Mouse (Mus musculus): ENCODE results near the gene En1. TPM values are rescaled to one million over a fixed set of nuclear protein-coding genes. Genes with fewer than 3 reads are reported as not detected.
A peak's percentile ranks its signal among the peaks of the same experiment; 100 is the strongest.

The En1 gene
- polyA plus RNA-seq, 1 experiment from 2014 or later, result not detected

- TF ChIP-seq EP300 (IDR thresholded peaks at IDR 0.05), result no peak
- no peak for TF ChIP-seq CTCF (IDR thresholded peaks at IDR 0.05)
- DNase-seq (ENCODE audit: low spot score), result no peak
- Histone ChIP-seq H3K9me3 (ENCODE audit: low read length) (no peaks in the 10 kb centered on the region), H3K4me3 (ENCODE audit: low read depth, low read length) (peak overlapping the region; percentile 45), H3K4me1 (ENCODE audit: insufficient read depth, low read depth, low read length) (peaks cover 5% of the 10 kb centered on the region; the same call in 1 of the 2 replicates), H3K36me3 (ENCODE audit: insufficient read depth, low read length) (no peaks in the 10 kb centered on the region), H3K27ac (ENCODE audit: low read length) (no peak overlapping the region), H3K4me2 (replicated peaks; ENCODE audit: low read depth, low read length) (peak overlapping the region; percentile 69), H3K9ac (replicated peaks; ENCODE audit: low read depth) (no peak overlapping the region), H3K27me3 (replicated peaks; ENCODE audit: insufficient read depth, low read length) (peaks cover 73% of the 10 kb centered on the region)
- no peak for ATAC-seq
- 4% methylated on average over 27 of the region's 35 CpGs for WGBS
Measured at GRCm38 (mm10) chr1:120603656-120604051, 1.4 kb downstream of the En1 start.

- Histone ChIP-seq H3K4me3 (ENCODE audit: low read depth, low read length) (no peak overlapping the region), H3K4me1 (ENCODE audit: insufficient read depth, low read depth, low read length) (peaks cover 5% of the 10 kb centered on the region; the same call in 1 of the 2 replicates), H3K4me2 (replicated peaks; ENCODE audit: low read depth, low read length) (no peak overlapping the region), H3K9me3 (ENCODE audit: low read length) (no peaks in the 10 kb centered on the region), H3K9ac (replicated peaks; ENCODE audit: low read depth) (no peak overlapping the region), H3K27ac (ENCODE audit: low read length) (no peak overlapping the region), H3K36me3 (ENCODE audit: insufficient read depth, low read length) (no peaks in the 10 kb centered on the region), H3K27me3 (replicated peaks; ENCODE audit: insufficient read depth, low read length) (peaks cover 74% of the 10 kb centered on the region)
- WGBS, result 7% methylated on average over 30 of the region's 30 CpGs
- no peak for TF ChIP-seq EP300 (IDR thresholded peaks at IDR 0.05)
- no peak for TF ChIP-seq CTCF (IDR thresholded peaks at IDR 0.05)
- no peak for DNase-seq (ENCODE audit: low spot score)
- ATAC-seq, result no peak
Measured at GRCm38 (mm10) chr1:120604431-120605142, 2.4 kb downstream of the En1 start.

- Histone ChIP-seq H3K9ac (replicated peaks; ENCODE audit: low read depth) (no peak overlapping the region), H3K9me3 (ENCODE audit: low read length) (no peaks in the 10 kb centered on the region), H3K4me3 (ENCODE audit: low read depth, low read length) (no peak overlapping the region), H3K4me1 (ENCODE audit: insufficient read depth, low read depth, low read length) (peaks cover 5% of the 10 kb centered on the region; the same call in 1 of the 2 replicates), H3K4me2 (replicated peaks; ENCODE audit: low read depth, low read length) (no peak overlapping the region), H3K27me3 (replicated peaks; ENCODE audit: insufficient read depth, low read length) (peaks cover 74% of the 10 kb centered on the region), H3K36me3 (ENCODE audit: insufficient read depth, low read length) (no peaks in the 10 kb centered on the region), H3K27ac (ENCODE audit: low read length) (no peak overlapping the region)
- 2% methylated on average over 8 of the region's 8 CpGs for WGBS
- ATAC-seq, result no peak
- no peak for DNase-seq (ENCODE audit: low spot score)
- TF ChIP-seq CTCF (IDR thresholded peaks at IDR 0.05) (no peak), EP300 (IDR thresholded peaks at IDR 0.05) (no peak)
Measured at GRCm38 (mm10) chr1:120605143-120605435, 2.9 kb downstream of the En1 start.

- no peak overlapping the region for H3K4me3 ChIP-seq (ENCODE audit: low read depth, low read length)
- H3K36me3 ChIP-seq (ENCODE audit: insufficient read depth, low read length), result no peaks in the 10 kb centered on the region
- ATAC-seq (no peak), DNase-seq (ENCODE audit: low spot score) (no peak)
- H3K9me3 ChIP-seq (ENCODE audit: low read length), result no peaks in the 10 kb centered on the region
- H3K4me1 ChIP-seq (ENCODE audit: insufficient read depth, low read depth, low read length), result peaks cover 5% of the 10 kb centered on the region; the same call in 1 of the 2 replicates
- no peak for TF ChIP-seq EP300 (IDR thresholded peaks at IDR 0.05)
- TF ChIP-seq CTCF (IDR thresholded peaks at IDR 0.05), result no peak
- no peak overlapping the region for H3K9ac ChIP-seq (replicated peaks; ENCODE audit: low read depth)
- H3K27me3 ChIP-seq (replicated peaks; ENCODE audit: insufficient read depth, low read length), result peaks cover 74% of the 10 kb centered on the region
- no peak overlapping the region for H3K4me2 ChIP-seq (replicated peaks; ENCODE audit: low read depth, low read length)
- WGBS, result 7% methylated on average over 6 of the region's 6 CpGs
- no peak overlapping the region for H3K27ac ChIP-seq (ENCODE audit: low read length)
Measured at GRCm38 (mm10) chr1:120605521-120606310, 3.5 kb downstream of the En1 start.

GRCm38 (mm10) chr1:120606641-120607575 is 4.7 kb downstream of the En1 start:
- ATAC-seq (no peak), DNase-seq (ENCODE audit: low spot score) (no peak)
- Histone ChIP-seq H3K36me3 (ENCODE audit: insufficient read depth, low read length) (no peaks in the 10 kb centered on the region), H3K27ac (ENCODE audit: low read length) (no peak overlapping the region), H3K4me3 (ENCODE audit: low read depth, low read length) (peak overlapping the region; percentile 17; the same call in 1 of the 2 replicates), H3K27me3 (replicated peaks; ENCODE audit: insufficient read depth, low read length) (peaks cover 71% of the 10 kb centered on the region), H3K9ac (replicated peaks; ENCODE audit: low read depth) (no peak overlapping the region), H3K4me2 (replicated peaks; ENCODE audit: low read depth, low read length) (peak overlapping the region; percentile 28), H3K4me1 (ENCODE audit: insufficient read depth, low read depth, low read length) (peaks cover 5% of the 10 kb centered on the region; the same call in 1 of the 2 replicates), H3K9me3 (ENCODE audit: low read length) (no peaks in the 10 kb centered on the region)
- TF ChIP-seq EP300 (IDR thresholded peaks at IDR 0.05) (no peak), CTCF (IDR thresholded peaks at IDR 0.05) (no peak)
- 1% methylated on average over 51 of the region's 52 CpGs for WGBS

Data from lung, postnatal 0 days (tissue).